Mouse (Mus musculus): ENCODE data around the gene Eif2b3.

Eif2b3 gene

GRCm38 (mm10) chr4:117019206-117020134 is at the start of gene Eif2b3:
Gene Eif2b3 (plus strand): TSS chr4:117019402.
- peak; percentile 91 to 92 for DNase-seq (ENCODE audit: low spot score in 2 of 2)

- no peak for DNase-seq (ENCODE audit: low spot score in 2 of 2)
Measured at GRCm38 (mm10) chr4:116976503-116976902, 42.7 kb upstream of the Eif2b3 start.

GRCm38 (mm10) chr4:116985681-116986080 is 33.5 kb upstream of the Eif2b3 start:
- no peak for DNase-seq (ENCODE audit: low spot score in 2 of 2)

- DNase-seq (ENCODE audit: low spot score in 2 of 2): peak in 1 of 2 experiments; percentile 72
Measured at GRCm38 (mm10) chr4:116986400-116987121, 32.6 kb upstream of the Eif2b3 start.

GRCm38 (mm10) chr4:116987122-116987456 is 32.1 kb upstream of the Eif2b3 start:
- DNase-seq (ENCODE audit: low spot score in 2 of 2): no peak

- no peak for DNase-seq (ENCODE audit: low spot score in 2 of 2)
Measured at GRCm38 (mm10) chr4:116989731-116990130, 29.5 kb upstream of the Eif2b3 start.

- peak; percentile 84 to 88 for DNase-seq (ENCODE audit: low spot score in 2 of 2)
Measured at GRCm38 (mm10) chr4:116991366-116991765, 27.8 kb upstream of the Eif2b3 start.

- peak; percentile 94 to 95 for DNase-seq (ENCODE audit: low spot score in 2 of 2)
Measured at GRCm38 (mm10) chr4:116993672-116994621, 25.3 kb upstream of the Eif2b3 start, which contains the start of gene Urod. Gene Urod (minus strand): TSS chr4:116994413.

- peak in 1 of 2 experiments; percentile 67 for DNase-seq (ENCODE audit: low spot score in 2 of 2)
Measured at GRCm38 (mm10) chr4:116995131-116995797, 23.9 kb upstream of the Eif2b3 start, which contains the start of gene Hectd3. Gene Hectd3 (plus strand): TSS chr4:116995317.

GRCm38 (mm10) chr4:116995798-116996135 is 23.4 kb upstream of the Eif2b3 start:
- DNase-seq (ENCODE audit: low spot score in 2 of 2): no peak

- no peak for DNase-seq (ENCODE audit: low spot score in 2 of 2)
Measured at GRCm38 (mm10) chr4:116999513-117000154, 19.6 kb upstream of the Eif2b3 start.

- no peak for DNase-seq (ENCODE audit: low spot score in 2 of 2)
Measured at GRCm38 (mm10) chr4:117001957-117002356, 17.2 kb upstream of the Eif2b3 start.

GRCm38 (mm10) chr4:117002543-117003521 is 16.4 kb upstream of the Eif2b3 start:
- DNase-seq (ENCODE audit: low spot score in 2 of 2): peak in 1 of 2 experiments; percentile 80

- no peak for DNase-seq (ENCODE audit: low spot score in 2 of 2)
Measured at GRCm38 (mm10) chr4:117004649-117005048, 14.6 kb upstream of the Eif2b3 start.

- DNase-seq (ENCODE audit: low spot score in 2 of 2): no peak
Measured at GRCm38 (mm10) chr4:117005611-117006400, 13.4 kb upstream of the Eif2b3 start.

- no peak for DNase-seq (ENCODE audit: low spot score in 2 of 2)
Measured at GRCm38 (mm10) chr4:117007058-117007457, 12.1 kb upstream of the Eif2b3 start.

- DNase-seq (ENCODE audit: low spot score in 2 of 2): no peak
Measured at GRCm38 (mm10) chr4:117010231-117010630, 9.0 kb upstream of the Eif2b3 start.

- DNase-seq (ENCODE audit: low spot score in 2 of 2): no peak
Measured at GRCm38 (mm10) chr4:117013596-117013995, 5.6 kb upstream of the Eif2b3 start.
